Mouse (Mus musculus): ENCODE measurements around the gene Anp32a.

DNA sequence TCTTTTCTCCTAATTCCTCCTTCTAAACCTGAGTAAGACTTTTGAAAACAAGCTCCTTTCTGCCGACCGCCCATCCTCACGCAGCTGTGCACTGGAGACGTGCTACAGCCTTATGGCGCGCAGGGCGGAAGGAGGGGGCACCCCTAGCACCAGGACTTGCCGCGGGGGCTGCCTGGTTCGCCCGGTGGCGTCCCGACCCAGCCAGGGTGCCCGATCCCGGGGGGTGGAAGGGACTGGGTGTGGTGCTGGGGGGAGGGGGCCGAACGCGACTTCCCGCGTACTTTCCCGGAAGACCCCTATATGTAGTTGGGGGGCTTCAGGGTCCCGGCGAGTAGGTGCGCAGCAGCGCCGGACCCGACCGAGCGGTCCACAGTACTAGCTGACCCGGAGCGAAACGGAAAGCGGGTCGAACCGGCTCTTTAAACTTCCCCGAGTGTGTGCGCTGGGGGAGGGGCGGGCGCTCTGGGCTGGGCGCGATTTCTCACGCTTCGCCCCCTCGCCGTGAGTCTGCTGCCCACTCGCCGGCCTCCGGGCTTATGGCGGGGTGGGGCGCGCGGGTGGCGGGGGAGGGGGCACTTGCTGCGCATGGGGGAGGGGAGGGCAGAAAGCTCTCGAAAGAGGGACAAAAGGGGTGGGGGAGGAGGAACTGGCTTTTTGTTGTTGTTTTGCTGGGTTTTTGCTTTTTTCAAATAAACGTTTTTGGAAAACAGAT lies 2.3 kb downstream of the Anp32a start:
- TF ChIP-seq POLR2A (IDR thresholded peaks at IDR 0.05; ENCODE audit: extremely low read depth, insufficient read depth, low read length) (0 out of 2 replicates have a peak, but pooled peaks have one; percentile 37), CTCF (IDR thresholded peaks at IDR 0.05; ENCODE audit: low read depth, low read length) (no peak)

Data from liver, adult 2 months (tissue).